Mouse (Mus musculus) bone marrow, adult 2 months (tissue): Measurements from ENCODE around the gene Prdx3.
A peak's percentile ranks its signal among the peaks of the same experiment; 100 is the strongest.

Source experiments
- CTCF ChIP-seq: fragments of 200-500 bp; IDR thresholded peaks from 2 replicates; pipeline ENCODE4 v1.5.1; 2011; ENCODE audit warnings: low read length, control low read depth; ENCODE audit not compliant: control insufficient read depth, insufficient read depth
- POLR2A ChIP-seq: fragments of 200-500 bp; IDR thresholded peaks from 2 replicates; pipeline ENCODE4 v1.6.1; 2011; ENCODE audit warnings: low read depth, mild to moderate bottlenecking, control low read depth, low read length, borderline replicate concordance; ENCODE audit not compliant: control insufficient read depth

- TF ChIP-seq POLR2A: peak; percentile 76
- no peak for TF ChIP-seq CTCF
Observed at GRCm38 (mm10) chr19:60860868-60861700, 13.3 kb downstream of the Prdx3 start, which contains the start of gene Sfxn4.
